Mouse (Mus musculus) embryonic facial prominence, embryonic 11.5 days (tissue): ENCODE measurements around the gene 1700016D06Rik. TPM values are rescaled to one million over a fixed set of nuclear protein-coding genes. Genes with fewer than 3 reads are reported as not detected.

Experiments used
- ATAC-seq: fragments of 200-750 bp; cut with Nextera tagmentation; replicated peaks from 2 replicates; pipeline ENCODE4 v1.8.0; 2017; ENCODE audit warnings: low read depth; ENCODE audit not compliant: insufficient number of reproducible peaks, low FRiP score, low TSS enrichment
- DNase-seq: peaks from one replicate; pipeline ENCODE4 v3.0.0-alpha.2; 2015; ENCODE audit warnings: low spot score
- H3K27ac ChIP-seq: fragments of 300-500 bp; sonication (generic); replicated peaks from 2 replicates; pipeline ENCODE4 v1.5.1; 2014; ENCODE audit warnings: mild to moderate bottlenecking, low read depth, low read length, control low read depth
- H3K27me3 ChIP-seq: fragments of 300-500 bp; sonication (generic); 2 replicates; pipeline ENCODE4 v1.6.1; 2014; ENCODE audit warnings: mild to moderate bottlenecking, low read length, moderate library complexity, mixed read lengths; ENCODE audit not compliant: control insufficient read depth, insufficient read depth
- H3K36me3 ChIP-seq: fragments of 300-500 bp; sonication (generic); replicated peaks from 2 replicates; pipeline ENCODE4 v1.6.1; 2014; ENCODE audit warnings: low read depth, mild to moderate bottlenecking, low read length, moderate library complexity, mixed read lengths; ENCODE audit not compliant: control insufficient read depth, insufficient read depth
- H3K4me1 ChIP-seq: fragments of 300-500 bp; sonication (generic); 2 replicates; pipeline ENCODE4 v1.6.1; 2014; ENCODE audit warnings: low read length, mixed read lengths; ENCODE audit not compliant: control insufficient read depth, insufficient read depth
- H3K4me2 ChIP-seq: fragments of 300-500 bp; sonication (generic); 2 replicates; pipeline ENCODE4 v1.6.1; 2014; ENCODE audit warnings: low read depth, mild to moderate bottlenecking, control low read depth, low read length, moderate library complexity
- H3K4me3 ChIP-seq: fragments of 300-500 bp; sonication (generic); 2 replicates; pipeline ENCODE4 v1.5.1; 2014; ENCODE audit warnings: low read depth, low read length, control low read depth
- H3K9ac ChIP-seq: fragments of 300-500 bp; sonication (generic); replicated peaks from 2 replicates; pipeline ENCODE4 v1.6.1; 2014; ENCODE audit warnings: mild to moderate bottlenecking, control low read depth, low read length
- H3K9me3 ChIP-seq: fragments of 300-500 bp; sonication (generic); replicated peaks from 2 replicates; pipeline ENCODE4 v1.6.1; 2016; ENCODE audit warnings: mild to moderate bottlenecking, low read length, inconsistent platforms, mixed read lengths; ENCODE audit not compliant: control insufficient read depth
- WGBS: fragments of 180-500 bp; shearing (Covaris S2); extraction: QIAGEN DNeasy Blood & Tissue Kit; methylation state at CpG from one replicate; pipeline ENCODE4 v1.1.7; 2014; 5-methylcytosine and 5-hydroxymethylcytosine counted together
- polyA plus RNA-seq: library from polyadenylated mRNA; unstranded; fragments of >200 nt; fragmentation: Nextera tagmentation; extraction: Ambion mirVana; gene quantifications from 2 replicates; pipeline ENCODE4 v1.2.1, GENCODE M21; 2014

1700016D06Rik gene
- polyA plus RNA-seq, result not detected in 2 replicates

DNA sequence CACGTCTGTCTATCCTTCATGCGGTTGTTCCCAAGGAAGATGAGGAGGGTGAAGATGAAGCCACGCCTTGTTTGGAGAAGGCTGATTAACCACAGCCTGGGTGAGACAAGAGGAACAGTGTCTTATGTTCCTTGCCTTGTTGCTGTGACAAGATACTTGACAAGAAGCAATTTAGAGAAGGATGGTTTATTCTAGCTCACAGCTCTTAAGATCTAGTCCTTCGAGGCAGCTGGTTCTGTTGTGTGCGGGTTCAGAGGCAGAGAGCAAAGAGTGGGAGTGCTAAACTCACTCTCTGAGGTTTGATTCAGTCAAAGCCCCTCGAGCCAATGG, at the start of gene 1700016D06Rik:
Gene 1700016D06Rik (minus strand): TSS at position 31 of the 330 bp plus-strand sequence.
- WGBS, result 61% methylated on average over 6 of the region's 6 CpGs

GRCm38 (mm10) chr8:11749472-11749871, 48.6 kb upstream of the 1700016D06Rik start:
- Histone ChIP-seq H3K9ac (no peak overlapping the region), H3K4me3 (no peak overlapping the region), H3K9me3 (no peaks in the 10 kb centered on the region), H3K4me1 (no peaks in the 10 kb centered on the region), H3K27ac (no peak overlapping the region), H3K27me3 (no peaks in the 10 kb centered on the region), H3K4me2 (no peak overlapping the region), H3K36me3 (no peaks in the 10 kb centered on the region)
- ATAC-seq (no peak), DNase-seq (no peak)
- WGBS, result 73% methylated on average over 6 of the region's 6 CpGs

More for the DNA sequence above, at the start of gene 1700016D06Rik:
- H3K27ac ChIP-seq, result no peak within 1 kb of the TSS
- no peaks in the 10 kb centered on the region; the same call in 1 of the 2 replicates for H3K27me3 ChIP-seq
- no peaks in the 10 kb centered on the region for H3K9me3 ChIP-seq
- DNase-seq (no peak), ATAC-seq (no peak)
- peak within 1 kb of the TSS; percentile 36 for H3K4me2 ChIP-seq
- no peak within 1 kb of the TSS; the same call in 1 of the 2 replicates for H3K4me3 ChIP-seq
- H3K36me3 ChIP-seq, result no peaks in the 10 kb centered on the region
- H3K9ac ChIP-seq, result peak within 1 kb of the TSS; percentile 40
- H3K4me1 ChIP-seq, result no peaks in the 10 kb centered on the region

- DNase-seq, result no peak
- no peak for ATAC-seq
Observed at GRCm38 (mm10) chr8:11746850-11747600, 46.2 kb upstream of the 1700016D06Rik start.

GRCm38 (mm10) chr8:11743580-11743979, 42.7 kb upstream of the 1700016D06Rik start:
- H3K9me3 ChIP-seq, result no peaks in the 10 kb centered on the region
- 71% methylated on average over 10 of the region's 10 CpGs for WGBS
- no peak overlapping the region for H3K27ac ChIP-seq
- H3K9ac ChIP-seq, result no peak overlapping the region
- H3K4me3 ChIP-seq, result no peak overlapping the region
- no peaks in the 10 kb centered on the region for H3K36me3 ChIP-seq
- no peak overlapping the region for H3K4me2 ChIP-seq
- no peak for ATAC-seq
- no peaks in the 10 kb centered on the region for H3K27me3 ChIP-seq
- no peaks in the 10 kb centered on the region for H3K4me1 ChIP-seq
- no peak for DNase-seq

More at GRCm38 (mm10) chr8:11746850-11747600, 46.2 kb upstream of the 1700016D06Rik start:
- H3K4me2 ChIP-seq, result no peak overlapping the region
- H3K9ac ChIP-seq, result no peak overlapping the region
- no peaks in the 10 kb centered on the region for H3K36me3 ChIP-seq
- no peak overlapping the region for H3K27ac ChIP-seq
- H3K4me1 ChIP-seq, result no peaks in the 10 kb centered on the region
- H3K27me3 ChIP-seq, result no peaks in the 10 kb centered on the region
- H3K4me3 ChIP-seq, result no peak overlapping the region
- H3K9me3 ChIP-seq, result no peaks in the 10 kb centered on the region
- WGBS, result 72% methylated on average over 11 of the region's 11 CpGs

- DNase-seq (no peak), ATAC-seq (no peak)
- WGBS, result 90% methylated on average over 2 of the region's 2 CpGs
- Histone ChIP-seq H3K4me3 (no peak overlapping the region), H3K4me1 (no peaks in the 10 kb centered on the region), H3K27ac (no peak overlapping the region), H3K27me3 (no peaks in the 10 kb centered on the region), H3K9me3 (no peaks in the 10 kb centered on the region), H3K36me3 (no peaks in the 10 kb centered on the region), H3K9ac (no peak overlapping the region), H3K4me2 (no peak overlapping the region)
Observed at GRCm38 (mm10) chr8:11740857-11741256, 40.0 kb upstream of the 1700016D06Rik start.

- H3K9me3 ChIP-seq, result no peaks in the 10 kb centered on the region
- no peak overlapping the region for H3K9ac ChIP-seq
- H3K4me1 ChIP-seq, result no peaks in the 10 kb centered on the region
- no peak overlapping the region for H3K4me3 ChIP-seq
- ATAC-seq (no peak), DNase-seq (no peak)
- no peak overlapping the region for H3K27ac ChIP-seq
- no peaks in the 10 kb centered on the region for H3K36me3 ChIP-seq
- no peaks in the 10 kb centered on the region for H3K27me3 ChIP-seq
- H3K4me2 ChIP-seq, result no peak overlapping the region
- 83% methylated on average over 5 of the region's 5 CpGs for WGBS
Observed at GRCm38 (mm10) chr8:11739082-11739481, 38.2 kb upstream of the 1700016D06Rik start.

- ATAC-seq (no peak), DNase-seq (no peak)
- Histone ChIP-seq H3K9ac (no peak overlapping the region), H3K4me3 (no peak overlapping the region), H3K4me1 (no peaks in the 10 kb centered on the region), H3K9me3 (no peaks in the 10 kb centered on the region), H3K27me3 (no peaks in the 10 kb centered on the region), H3K36me3 (no peaks in the 10 kb centered on the region), H3K4me2 (no peak overlapping the region), H3K27ac (no peak overlapping the region)
- WGBS, result 90% methylated on average over 6 of the region's 6 CpGs
Observed at GRCm38 (mm10) chr8:11737096-11737495, 36.2 kb upstream of the 1700016D06Rik start.

- 80% methylated on average over 15 of the region's 15 CpGs for WGBS
- H3K4me2 ChIP-seq, result no peak overlapping the region
- no peak for DNase-seq
- H3K4me1 ChIP-seq, result no peaks in the 10 kb centered on the region; the same call in 1 of the 2 replicates
- no peak overlapping the region for H3K4me3 ChIP-seq
- H3K9ac ChIP-seq, result no peak overlapping the region
- no peak overlapping the region for H3K27ac ChIP-seq
- no peaks in the 10 kb centered on the region for H3K9me3 ChIP-seq
- no peaks in the 10 kb centered on the region for H3K27me3 ChIP-seq
- no peaks in the 10 kb centered on the region for H3K36me3 ChIP-seq
- no peak for ATAC-seq
Observed at GRCm38 (mm10) chr8:11735672-11736235, 34.9 kb upstream of the 1700016D06Rik start.
